Mouse (Mus musculus) left cerebral cortex, postnatal 10 days (tissue): Measurements from ENCODE around the gene Paqr4. TPM values are rescaled to one million over a fixed set of nuclear protein-coding genes. Genes with fewer than 3 reads are reported as not detected.

Source experiments
- DNase-seq, 2 experiments: peaks; one replicate each; pipeline ENCODE4 v3.0.0; 2021 to 2022; ENCODE audit warnings: low spot score in 2 of 2, mixed read lengths in 1 of 2; ENCODE audit errors: extremely low spot score in 1 of 2
- intact Hi-C: fragments of 180-260 bp; cut with DNase I; formaldehyde crosslinking; loops from one replicate; pipeline ENCODE4 v1.15.1; 2025
- total RNA-seq, 2 experiments: library from RNA; stranded (reverse); gene quantifications; 2 replicates each; pipeline ENCODE4 v1.2.3; 2021

The Paqr4 gene
- total RNA-seq, 2 experiments from 2014 or later: 55.8 to 57.7 TPM

DNA sequence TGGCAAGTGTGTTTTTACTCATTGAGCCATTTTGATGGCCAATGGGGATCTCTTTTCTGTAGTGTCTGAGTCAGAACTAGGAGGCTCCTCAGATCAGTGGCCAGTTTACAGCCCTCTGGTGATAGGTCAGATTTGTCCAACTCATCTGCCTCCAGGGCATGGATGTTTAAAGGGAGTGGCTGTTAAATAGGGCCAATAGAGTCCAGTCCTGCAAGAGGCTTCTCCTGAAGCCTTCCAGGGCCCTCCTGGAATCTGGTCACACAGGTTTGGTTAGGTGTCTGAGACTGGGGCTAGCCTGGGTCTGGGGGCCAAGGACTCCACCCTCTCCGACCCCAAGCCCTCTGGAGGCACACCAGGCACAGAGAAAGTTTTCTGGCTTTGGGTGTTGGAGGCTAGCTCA lies 46.2 kb downstream of the Paqr4 start:
- DNase-seq: no peak
- intact Hi-C loops: no loop called here

Other genes starting within 250 kb of the Paqr4 start
- gene Zfp213, start 176.6 kb downstream of the Paqr4 start, total RNA-seq: 1 to 10 TPM; 6.6 to 6.7 TPM
- 10 to 100 TPM; 29.3 to 33.8 TPM for gene Zfp13, start 141.4 kb downstream of the Paqr4 start, total RNA-seq
- not detected for gene Zscan10, start 140.0 kb downstream of the Paqr4 start, total RNA-seq
- gene Mmp25, start 95.6 kb downstream of the Paqr4 start, total RNA-seq: 1 to 10 TPM; 1.1 to 1.5 TPM
- gene Bicdl2, start 80.4 kb downstream of the Paqr4 start, total RNA-seq: not detected
- gene Hcfc1r1, start 67.3 kb downstream of the Paqr4 start, total RNA-seq: 100 to 1,000 TPM; 149 to 154 TPM
- 1 to 10 TPM; 8.7 to 9.9 TPM for gene Thoc6, start 67.0 kb downstream of the Paqr4 start, total RNA-seq
- 1 to 10 TPM; 3.3 to 4.1 TPM for gene Tnfrsf12a, start 63.4 kb downstream of the Paqr4 start, total RNA-seq
- gene Cldn6, start 61.6 kb downstream of the Paqr4 start, total RNA-seq: not detected
- not detected for gene Cldn9, start 56.8 kb downstream of the Paqr4 start, total RNA-seq
- gene 1520401A03Rik, start 18.1 kb downstream of the Paqr4 start, total RNA-seq: under 1 TPM; 0.11 to 0.61 TPM
- 1 to 10 TPM; 6.5 to 7.2 TPM for gene Pkmyt1, start 14.5 kb downstream of the Paqr4 start, total RNA-seq
- gene Kremen2, start 5.0 kb upstream of the Paqr4 start, total RNA-seq: under 1 TPM in 1 of 2 experiments, not detected in 1; 0.36 TPM
- 100 to 1,000 TPM; 125 to 133 TPM for gene Flywch1, start 30.7 kb upstream of the Paqr4 start, total RNA-seq
- 10 to 100 TPM; 26.9 to 32.1 TPM for gene Flywch2, start 45.2 kb upstream of the Paqr4 start, total RNA-seq
- 100 to 1,000 TPM; 555 to 572 TPM for gene Srrm2, start 49.7 kb upstream of the Paqr4 start, total RNA-seq
- gene Elob, start 88.3 kb upstream of the Paqr4 start, total RNA-seq: 100 to 1,000 TPM; 389 to 390 TPM
- gene Prss33, start 95.2 kb upstream of the Paqr4 start, total RNA-seq: not detected
- gene Prss32, start 103.0 kb upstream of the Paqr4 start, total RNA-seq: not detected
- 1 to 10 TPM; 1.9 to 2.8 TPM for gene Prss41, start 103.3 kb upstream of the Paqr4 start, total RNA-seq
- not detected for gene Prss21, start 127.2 kb upstream of the Paqr4 start, total RNA-seq
- gene Dcpp1, start 140.0 kb upstream of the Paqr4 start, total RNA-seq: not detected
- not detected for gene Dcpp2, start 140.0 kb upstream of the Paqr4 start, total RNA-seq
- not detected for gene Dcpp3, start 176.6 kb upstream of the Paqr4 start, total RNA-seq
- not detected for gene Sbp, start 200.8 kb upstream of the Paqr4 start, total RNA-seq
- gene Sbpl, start 214.4 kb upstream of the Paqr4 start, total RNA-seq: not detected
- gene Prss30, start 239.7 kb upstream of the Paqr4 start, total RNA-seq: under 1 TPM in 1 of 2 experiments, not detected in 1; 0.30 TPM